Mouse (Mus musculus) liver, postnatal 0 days (tissue): ENCODE results near the gene D430042O09Rik. TPM values are rescaled to one million over a fixed set of nuclear protein-coding genes. Genes with fewer than 3 reads are reported as not detected.

ENCODE experiments used
- ATAC-seq: fragments of 200-750 bp; cut with Nextera tagmentation; 2 replicates; pipeline ENCODE4 v1.8.0; 2017; ENCODE audit warnings: mild to moderate bottlenecking, moderate library complexity
- DNase-seq: peaks from one replicate; pipeline ENCODE4 v3.0.0-alpha.2; 2016
- H3K27ac ChIP-seq: fragments of 300-500 bp; sonication (generic); 2 replicates; pipeline ENCODE4 v1.5.1; 2014; ENCODE audit warnings: antibody characterized with exemption, moderate library complexity, mild to moderate bottlenecking, low read depth
- H3K27me3 ChIP-seq: fragments of 300-500 bp; sonication (generic); 2 replicates; pipeline ENCODE4 v1.6.1; 2014; ENCODE audit warnings: low read length, control low read depth, mixed read lengths; ENCODE audit not compliant: insufficient read depth
- H3K36me3 ChIP-seq: fragments of 300-500 bp; sonication (generic); replicated peaks from 2 replicates; pipeline ENCODE4 v1.6.1; 2014; ENCODE audit warnings: mild to moderate bottlenecking, control low read depth, low read length, moderate library complexity, mixed read lengths; ENCODE audit not compliant: insufficient read depth
- H3K4me1 ChIP-seq: fragments of 300-500 bp; sonication (generic); 2 replicates; pipeline ENCODE4 v1.6.1; 2014; ENCODE audit warnings: antibody characterized with exemption, mild to moderate bottlenecking, control low read depth; ENCODE audit not compliant: insufficient read depth
- H3K4me2 ChIP-seq: fragments of 300-500 bp; sonication (generic); 2 replicates; pipeline ENCODE4 v1.6.1; 2014; ENCODE audit warnings: low read depth, mild to moderate bottlenecking, low read length, moderate library complexity, mixed read lengths
- H3K4me3 ChIP-seq: fragments of 300-500 bp; sonication (generic); 2 replicates; pipeline ENCODE4 v1.5.1; 2014; ENCODE audit warnings: low read depth, low read length
- H3K9ac ChIP-seq: fragments of 300-500 bp; sonication (generic); replicated peaks from 2 replicates; pipeline ENCODE4 v1.6.1; 2014; ENCODE audit warnings: mild to moderate bottlenecking, moderate library complexity
- H3K9me3 ChIP-seq: fragments of 300-500 bp; sonication (generic); 2 replicates; pipeline ENCODE4 v1.6.1; 2016; ENCODE audit warnings: mild to moderate bottlenecking, control low read depth, low read length, mixed read lengths
- CTCF ChIP-seq: sonication (generic); IDR thresholded peaks from 2 replicates; pipeline ENCODE4 v1.5.1; 2016; ENCODE audit warnings: antibody characterized with exemption, low read depth
- EP300 ChIP-seq: IDR thresholded peaks from 2 replicates; pipeline ENCODE4 v1.6.1; 2016; ENCODE audit warnings: antibody characterized with exemption, low read depth, mild to moderate bottlenecking
- WGBS: fragments of 180-500 bp; shearing (Covaris S2); extraction: QIAGEN DNeasy Blood & Tissue Kit; methylation state at CpG from one replicate; pipeline ENCODE4 v1.1.7; 2014; ENCODE audit not compliant: insufficient replicate concordance; 5-methylcytosine and 5-hydroxymethylcytosine counted together
- polyA plus RNA-seq: library from polyadenylated mRNA; unstranded; fragments of >200 nt; fragmentation: Nextera tagmentation; extraction: Ambion mirVana; gene quantifications from 2 replicates; pipeline ENCODE4 v1.2.1, GENCODE M21; 2015

The D430042O09Rik gene
- polyA plus RNA-seq, 1 experiment from 2014 or later = 1.3 TPM

GRCm38 (mm10) chr7:125886116-125886680, 178.5 kb downstream of the D430042O09Rik start:
- no peak overlapping the region for H3K4me2 ChIP-seq
- H3K9me3 ChIP-seq = no peaks in the 10 kb centered on the region
- no peak overlapping the region for H3K9ac ChIP-seq
- 62% methylated on average over 4 of the region's 4 CpGs for WGBS
- H3K27ac ChIP-seq = no peak overlapping the region
- no peak for TF ChIP-seq CTCF
- TF ChIP-seq EP300 = no peak
- H3K27me3 ChIP-seq = no peaks in the 10 kb centered on the region
- no peaks in the 10 kb centered on the region for H3K4me1 ChIP-seq
- H3K36me3 ChIP-seq = no peaks in the 10 kb centered on the region
- no peak for DNase-seq
- H3K4me3 ChIP-seq = no peak overlapping the region
- ATAC-seq = no peak

- Histone ChIP-seq H3K4me2 (no peak overlapping the region), H3K27ac (no peak overlapping the region), H3K9me3 (no peaks in the 10 kb centered on the region), H3K4me1 (no peaks in the 10 kb centered on the region), H3K9ac (no peak overlapping the region), H3K4me3 (no peak overlapping the region), H3K36me3 (no peaks in the 10 kb centered on the region), H3K27me3 (no peaks in the 10 kb centered on the region)
- ATAC-seq (no peak), DNase-seq (no peak)
- TF ChIP-seq EP300 = no peak
- no peak for TF ChIP-seq CTCF
- WGBS = 64% methylated on average over 4 of the region's 4 CpGs
Measured at GRCm38 (mm10) chr7:125887124-125887523, 179.4 kb downstream of the D430042O09Rik start.

- TF ChIP-seq CTCF (no peak), EP300 (no peak)
- 57% methylated on average over 5 of the region's 5 CpGs for WGBS
- DNase-seq (no peak), ATAC-seq (no peak)
- H3K4me2 ChIP-seq = no peak overlapping the region
- H3K36me3 ChIP-seq = no peaks in the 10 kb centered on the region
- no peak overlapping the region for H3K4me3 ChIP-seq
- H3K27me3 ChIP-seq = no peaks in the 10 kb centered on the region
- H3K9me3 ChIP-seq = no peaks in the 10 kb centered on the region
- no peak overlapping the region for H3K9ac ChIP-seq
- no peak overlapping the region for H3K27ac ChIP-seq
- no peaks in the 10 kb centered on the region for H3K4me1 ChIP-seq
Measured at GRCm38 (mm10) chr7:125887761-125888160, 180.1 kb downstream of the D430042O09Rik start.

GRCm38 (mm10) chr7:125888373-125888772, 180.7 kb downstream of the D430042O09Rik start:
- 68% methylated on average over 12 of the region's 12 CpGs for WGBS
- H3K4me3 ChIP-seq = no peak overlapping the region
- no peaks in the 10 kb centered on the region for H3K36me3 ChIP-seq
- no peak overlapping the region for H3K4me2 ChIP-seq
- H3K9me3 ChIP-seq = no peaks in the 10 kb centered on the region
- ATAC-seq (no peak), DNase-seq (no peak)
- TF ChIP-seq CTCF (no peak), EP300 (no peak)
- H3K27me3 ChIP-seq = no peaks in the 10 kb centered on the region
- H3K4me1 ChIP-seq = no peaks in the 10 kb centered on the region
- no peak overlapping the region for H3K9ac ChIP-seq
- no peak overlapping the region for H3K27ac ChIP-seq

GRCm38 (mm10) chr7:125893621-125894020, 185.9 kb downstream of the D430042O09Rik start:
- H3K27me3 ChIP-seq = no peaks in the 10 kb centered on the region
- WGBS = 73% methylated on average over 5 of the region's 5 CpGs

GRCm38 (mm10) chr7:125897059-125897458, 189.4 kb downstream of the D430042O09Rik start:
- TF ChIP-seq EP300 = no peak
- no peak for TF ChIP-seq CTCF
- no peaks in the 10 kb centered on the region for H3K4me1 ChIP-seq
- H3K9ac ChIP-seq = no peak overlapping the region
- H3K27ac ChIP-seq = no peak overlapping the region
- H3K4me2 ChIP-seq = no peak overlapping the region
- no peak overlapping the region for H3K4me3 ChIP-seq
- WGBS = 65% methylated on average over 4 of the region's 4 CpGs
- no peaks in the 10 kb centered on the region for H3K36me3 ChIP-seq
- DNase-seq (no peak), ATAC-seq (no peak)
- no peaks in the 10 kb centered on the region for H3K9me3 ChIP-seq
- H3K27me3 ChIP-seq = no peaks in the 10 kb centered on the region

More at GRCm38 (mm10) chr7:125893621-125894020, 185.9 kb downstream of the D430042O09Rik start:
- no peak for ATAC-seq
- no peak overlapping the region for H3K9ac ChIP-seq
- H3K9me3 ChIP-seq = no peaks in the 10 kb centered on the region
- H3K27ac ChIP-seq = no peak overlapping the region
- no peak overlapping the region for H3K4me3 ChIP-seq
- H3K36me3 ChIP-seq = no peaks in the 10 kb centered on the region
- H3K4me2 ChIP-seq = no peak overlapping the region
- no peak for TF ChIP-seq EP300
- TF ChIP-seq CTCF = no peak
- no peaks in the 10 kb centered on the region for H3K4me1 ChIP-seq
- no peak for DNase-seq
